Mouse (Mus musculus): ENCODE data around the gene Zfp366. TPM values are rescaled to one million over a fixed set of nuclear protein-coding genes. Genes with fewer than 3 reads are reported as not detected.
A peak's percentile ranks its signal among the peaks of the same experiment; 100 is the strongest.
"Not testable (repeated sequence)": the region's sequence is repeated elsewhere in the genome, so short reads cannot be mapped to it uniquely, and the experiment has no call there.

Zfp366 gene
- 1 to 10 TPM; 3.2 to 4.8 TPM for total RNA-seq (2021)

GRCm38 (mm10) chr13:99184155-99184886 lies at the start of gene Zfp366:
Zfp366 (plus strand) TSS chr13:99184823.
- intact Hi-C loops (cut with DNase I) = no loop called here
- DNase-seq (ENCODE audit: low spot score in 2 of 2) = no peak

- intact Hi-C loops (cut with DNase I) = no loop called here
- DNase-seq (ENCODE audit: low spot score in 2 of 2) = no peak
Measured at GRCm38 (mm10) chr13:99138351-99139255, 46.0 kb upstream of the Zfp366 start.

- intact Hi-C loops (cut with DNase I) = loop anchor here (1.0 to 5.0 kb wide), 3 partner anchors 44 to 219 kb away; partner anchors contain the start of gene Tnpo1
- peak; percentile 57 to 70 for DNase-seq (ENCODE audit: low spot score in 2 of 2)
Measured at GRCm38 (mm10) chr13:99146355-99146871, 38.2 kb upstream of the Zfp366 start.

GRCm38 (mm10) chr13:99147645-99148111 lies 36.9 kb upstream of the Zfp366 start:
- intact Hi-C loops (cut with DNase I) = loop anchor here (5.0 kb wide), 2 partner anchors 45 to 220 kb away; partner anchors contain the start of gene Tnpo1
- peak; percentile 76 to 82 for DNase-seq (ENCODE audit: low spot score in 2 of 2)

GRCm38 (mm10) chr13:99149551-99150305 lies 34.9 kb upstream of the Zfp366 start:
- no peak for DNase-seq (ENCODE audit: low spot score in 2 of 2)
- intact Hi-C loops (cut with DNase I) = loop anchor here (5.0 kb wide), 2 partner anchors 47 to 222 kb away; partner anchors contain the start of gene Tnpo1

- intact Hi-C loops (cut with DNase I) = no loop called here
- DNase-seq (ENCODE audit: low spot score in 2 of 2) = no peak
Measured at GRCm38 (mm10) chr13:99150626-99151025, 34.0 kb upstream of the Zfp366 start.

GRCm38 (mm10) chr13:99151121-99151520 lies 33.5 kb upstream of the Zfp366 start:
- peak in 1 of 2 experiments; percentile 32 for DNase-seq (ENCODE audit: low spot score in 2 of 2)

GRCm38 (mm10) chr13:99152305-99152930 lies 32.2 kb upstream of the Zfp366 start:
- intact Hi-C loops (cut with DNase I) = no loop called here
- peak in 1 of 2 experiments; percentile 17 for DNase-seq (ENCODE audit: low spot score in 2 of 2)

More at GRCm38 (mm10) chr13:99151121-99151520, 33.5 kb upstream of the Zfp366 start:
- intact Hi-C loops (cut with DNase I) = no loop called here

GRCm38 (mm10) chr13:99157709-99158108 lies 26.9 kb upstream of the Zfp366 start:
- intact Hi-C loops (cut with DNase I) = no loop called here
- DNase-seq (ENCODE audit: low spot score in 2 of 2) = no peak

GRCm38 (mm10) chr13:99158773-99159172 lies 25.9 kb upstream of the Zfp366 start:
- DNase-seq (ENCODE audit: low spot score in 2 of 2) = no peak
- intact Hi-C loops (cut with DNase I) = no loop called here

GRCm38 (mm10) chr13:99163071-99163470 lies 21.6 kb upstream of the Zfp366 start:
- intact Hi-C loops (cut with DNase I) = no loop called here
- no peak for DNase-seq (ENCODE audit: low spot score in 2 of 2)

GRCm38 (mm10) chr13:99163521-99164359 lies 20.9 kb upstream of the Zfp366 start:
- intact Hi-C loops (cut with DNase I) = no loop called here
- no peak for DNase-seq (ENCODE audit: low spot score in 2 of 2)

- no peak for DNase-seq (ENCODE audit: low spot score in 2 of 2)
- intact Hi-C loops (cut with DNase I) = no loop called here
Measured at GRCm38 (mm10) chr13:99164360-99164759, 20.3 kb upstream of the Zfp366 start.

GRCm38 (mm10) chr13:99169401-99169800 lies 15.2 kb upstream of the Zfp366 start:
- no peak for DNase-seq (ENCODE audit: low spot score in 2 of 2)
- intact Hi-C loops (cut with DNase I) = no loop called here

- intact Hi-C loops (cut with DNase I) = loop anchor here (1.0 kb wide), 1 partner anchor 149 kb away; no protein-coding TSS in a partner anchor
- no peak for DNase-seq (ENCODE audit: low spot score in 2 of 2)
Measured at GRCm38 (mm10) chr13:99170337-99170736, 14.3 kb upstream of the Zfp366 start.

GRCm38 (mm10) chr13:99173849-99174248 lies 10.8 kb upstream of the Zfp366 start:
- intact Hi-C loops (cut with DNase I) = loop anchor here (2.0 kb wide), 1 partner anchor 143 kb away; no protein-coding TSS in a partner anchor
- no peak for DNase-seq (ENCODE audit: low spot score in 2 of 2)

- DNase-seq (ENCODE audit: low spot score in 2 of 2); intact Hi-C loops (cut with DNase I): not testable (repeated sequence)
Measured at GRCm38 (mm10) chr13:99182828-99183227, 1.8 kb upstream of the Zfp366 start.

Data from left cerebral cortex, postnatal 36 days (tissue).